Mouse (Mus musculus) urinary bladder, adult 2 months (tissue): Measurements from ENCODE around the gene Upf1. TPM values are rescaled to one million over a fixed set of nuclear protein-coding genes. Genes with fewer than 3 reads are reported as not detected.

ENCODE experiments used
- DNase-seq: peaks from one replicate; pipeline ENCODE4 v3.0.0; 2022; ENCODE audit warnings: low spot score
- polyA plus RNA-seq: library from polyadenylated mRNA; depleted of rRNA; stranded (reverse); fragments of >200 nt; gene quantifications from 2 replicates; pipeline ENCODE4 v1.2.3, GENCODE M21; 2012

Gene Upf1
- polyA plus RNA-seq, 1 experiment: 16.4 TPM

DNA sequence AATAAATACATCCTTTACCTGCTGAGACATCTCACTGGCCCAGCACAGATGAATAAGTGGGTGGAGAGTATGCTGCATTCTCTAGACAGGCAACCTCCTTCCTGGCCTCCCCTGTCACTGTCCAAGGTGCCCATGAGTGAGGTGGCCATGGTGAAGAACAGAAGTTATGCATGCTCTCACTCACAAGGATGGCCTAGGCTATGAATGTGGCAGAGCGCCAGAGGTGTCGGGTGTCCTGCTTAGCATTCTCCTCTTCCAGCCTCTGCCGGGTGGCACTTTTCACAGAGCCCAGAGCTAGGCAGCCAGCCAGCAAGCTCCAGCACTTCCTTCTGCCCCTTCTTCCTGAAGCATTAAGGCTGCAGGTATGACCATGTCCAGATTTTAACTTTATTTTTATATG is 6.3 kb upstream of the Upf1 start:
- no peak for DNase-seq

DNA sequence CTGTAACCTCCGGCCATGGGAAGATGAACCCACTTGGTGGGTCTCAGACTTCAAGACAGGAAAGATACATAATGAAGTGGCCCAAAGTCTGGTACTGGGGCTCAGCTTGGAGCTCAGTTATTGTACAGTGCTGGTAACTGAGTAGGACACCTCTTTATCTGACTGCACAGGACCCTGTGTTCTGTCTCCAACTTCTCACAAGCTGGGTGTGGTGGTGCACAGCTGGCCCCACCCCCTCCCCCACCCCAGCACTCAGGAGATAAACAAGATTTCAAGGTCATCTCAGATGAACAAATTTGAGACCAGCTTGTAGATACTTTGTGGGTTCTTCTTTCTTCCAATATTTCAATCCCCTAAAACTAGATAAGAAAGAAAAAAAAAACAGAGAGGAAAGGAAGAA is 3.0 kb upstream of the Upf1 start:
- no peak for DNase-seq

DNA sequence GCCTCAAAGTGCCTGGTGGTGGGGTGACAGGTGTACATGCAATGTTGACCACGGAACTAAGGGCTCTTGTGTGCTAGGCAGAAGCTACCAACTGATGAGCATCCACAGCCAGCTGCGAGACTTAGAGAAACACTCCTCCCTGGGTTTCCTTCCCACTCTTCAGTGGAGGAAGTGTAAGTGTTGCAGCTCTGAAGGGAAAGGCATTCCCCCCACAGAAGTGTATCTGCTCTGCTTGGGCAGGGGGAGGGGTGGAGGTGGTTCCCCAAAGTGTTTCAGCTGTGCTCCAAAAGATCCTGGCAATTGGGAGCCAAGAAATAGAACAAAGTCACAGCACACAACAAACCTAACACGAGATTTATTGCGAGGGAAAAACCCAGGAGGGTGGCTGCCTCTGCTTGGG is 926 bp upstream of the Upf1 start:
- DNase-seq: no peak

GRCm38 (mm10) chr8:70352657-70353151 is 374 bp downstream of the Upf1 start:
- DNase-seq: no peak

DNA sequence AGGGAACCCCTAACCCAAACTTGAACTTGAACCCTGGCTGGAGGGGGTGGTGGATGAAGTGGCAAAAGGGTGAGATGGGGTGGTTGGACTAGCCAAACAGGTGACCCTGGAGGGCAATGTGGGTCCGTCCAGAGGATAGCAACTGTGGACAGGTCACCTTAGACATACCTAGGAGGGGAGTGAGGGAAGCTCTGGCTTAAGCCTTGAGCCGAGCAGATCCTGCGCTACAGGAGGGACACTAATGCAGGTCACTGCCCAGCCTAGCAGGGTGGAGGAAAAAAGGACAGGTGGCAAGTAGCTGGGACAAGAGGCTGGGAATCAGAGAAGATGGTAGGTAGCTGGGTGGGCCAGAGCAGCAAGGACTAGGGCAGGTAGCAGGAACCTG is 1.1 kb downstream of the Upf1 start:
- no peak for DNase-seq

DNA sequence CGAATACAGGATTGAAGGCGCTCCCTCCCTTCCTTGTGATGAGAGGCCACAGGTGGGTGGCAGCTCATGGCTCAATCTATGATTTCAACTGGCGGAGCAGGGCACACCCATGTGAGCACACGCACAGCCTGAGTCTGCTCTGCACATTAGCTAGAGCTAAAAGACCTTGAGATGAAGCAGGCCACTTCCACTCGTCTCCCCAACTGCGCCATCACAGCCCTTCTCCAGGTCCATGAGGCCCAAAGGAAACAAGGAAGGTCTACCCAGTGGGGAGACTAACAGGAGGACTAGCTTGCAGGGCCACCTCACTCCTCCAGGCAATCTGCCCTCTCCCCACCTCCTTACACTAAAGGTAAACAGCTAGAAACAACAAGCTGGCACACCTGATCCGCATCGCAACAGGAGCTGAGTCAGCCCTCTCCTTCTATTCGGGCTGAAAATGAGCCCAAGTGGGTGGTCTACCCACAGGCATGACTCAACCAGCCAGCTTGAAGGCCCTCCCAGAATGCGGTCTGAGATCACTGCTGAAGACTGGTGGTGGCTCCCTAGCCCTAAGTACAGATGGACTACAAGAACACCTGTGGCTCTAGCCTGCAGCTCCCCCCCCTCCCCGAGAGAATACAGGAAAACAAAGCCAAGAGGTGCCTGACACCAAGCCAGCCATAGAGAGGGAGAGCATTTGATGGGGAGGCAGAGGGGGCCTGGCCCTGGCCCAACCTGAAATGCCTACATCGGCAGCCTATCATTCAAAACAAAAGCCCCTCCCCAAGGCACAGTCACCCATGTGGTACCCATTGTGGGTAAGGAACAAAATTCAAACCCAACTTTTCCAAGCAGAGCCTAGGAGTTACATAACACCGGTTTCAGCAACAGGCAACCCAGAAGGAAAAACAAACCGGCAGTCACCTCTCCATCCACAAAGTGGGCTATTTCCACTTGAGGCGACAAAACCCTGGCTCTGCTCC is 1.8 kb downstream of the Upf1 start:
- DNase-seq: no peak

- DNase-seq: no peak
Observed at GRCm38 (mm10) chr8:70347860-70348420, 5.1 kb downstream of the Upf1 start.

- no peak for DNase-seq
Observed at GRCm38 (mm10) chr8:70347443-70347842, 5.6 kb downstream of the Upf1 start.

- no peak for DNase-seq
Observed at GRCm38 (mm10) chr8:70344279-70344678, 8.8 kb downstream of the Upf1 start.

DNA sequence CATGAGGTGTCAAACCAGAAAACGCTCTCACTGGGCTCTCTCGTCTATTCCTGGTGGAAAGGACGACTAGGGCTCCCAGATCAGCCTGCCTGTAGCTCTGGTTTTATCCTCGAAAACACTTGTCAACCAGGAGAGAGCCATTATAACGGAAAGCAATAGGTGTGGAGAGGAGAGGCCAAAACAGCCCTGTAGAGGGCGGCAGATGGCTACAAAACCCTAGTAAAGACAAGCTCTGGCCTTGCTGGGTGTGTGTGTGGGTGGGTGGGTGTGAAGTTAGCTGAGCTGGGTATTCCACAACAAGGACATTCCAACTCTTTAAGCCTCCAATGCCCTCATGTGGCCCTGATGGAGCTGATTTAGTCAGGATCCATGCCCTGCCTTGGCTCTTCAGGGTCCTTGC is 9.4 kb downstream of the Upf1 start:
- DNase-seq: no peak

GRCm38 (mm10) chr8:70343076-70343475 is 10.0 kb downstream of the Upf1 start:
- no peak for DNase-seq

- no peak for DNase-seq
Observed at GRCm38 (mm10) chr8:70342007-70342406, 11.1 kb downstream of the Upf1 start.

- DNase-seq: no peak
Observed at GRCm38 (mm10) chr8:70340659-70341058, 12.4 kb downstream of the Upf1 start.

- DNase-seq: no peak
Observed at GRCm38 (mm10) chr8:70338931-70339330, 14.1 kb downstream of the Upf1 start.

DNA sequence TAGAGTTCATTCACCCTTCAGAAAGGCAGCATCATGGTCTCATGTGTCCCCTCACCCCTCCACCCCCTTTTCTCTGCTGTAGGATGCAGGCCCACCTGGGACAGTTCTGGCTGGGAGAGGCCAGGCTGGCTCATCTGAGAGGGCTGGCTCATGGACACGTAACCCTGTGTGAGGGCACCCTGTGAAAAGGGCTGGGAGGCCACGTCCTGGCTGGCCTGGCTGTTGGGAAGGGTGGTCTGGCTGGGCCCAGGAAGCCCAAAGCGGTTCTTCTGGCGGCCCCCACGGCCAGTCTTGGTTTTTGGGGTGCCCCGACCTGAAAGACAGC is 20.2 kb downstream of the Upf1 start:
- no peak for DNase-seq

GRCm38 (mm10) chr8:70332070-70332877 is 20.8 kb downstream of the Upf1 start:
- no peak for DNase-seq

DNA sequence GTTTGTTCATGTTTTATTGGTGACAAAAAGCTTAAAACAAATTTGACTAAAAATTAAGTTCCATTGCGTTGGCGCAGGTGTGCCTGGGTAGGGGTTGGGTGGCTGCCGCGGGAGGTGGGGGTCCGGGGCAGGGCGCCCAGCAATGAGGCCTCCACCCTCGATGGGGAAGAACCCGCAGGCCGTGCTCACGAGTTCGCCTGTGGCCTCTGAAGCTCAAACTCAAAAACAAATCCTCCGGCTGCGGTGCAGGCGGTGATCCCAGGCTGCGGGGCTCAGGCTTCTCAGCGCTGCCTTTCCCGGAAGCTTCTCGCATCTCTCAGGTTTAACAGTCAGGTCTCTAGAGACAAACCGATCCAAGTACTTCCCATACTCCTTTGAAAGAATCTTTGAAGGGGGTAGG is 21.6 kb downstream of the Upf1 start:
- DNase-seq: no peak

- no peak for DNase-seq
Observed at GRCm38 (mm10) chr8:70330741-70331364, 22.2 kb downstream of the Upf1 start.

- DNase-seq: no peak
Observed at GRCm38 (mm10) chr8:70329835-70330740, 23.0 kb downstream of the Upf1 start.

GRCm38 (mm10) chr8:70329124-70329834 is 23.8 kb downstream of the Upf1 start, which contains the start of gene Gdf1:
Gdf1 (plus strand) TSS chr8:70329817.
- no peak for DNase-seq
